Mouse (Mus musculus) midbrain, embryonic 11.5 days (tissue): Measurements from ENCODE around the gene Ptprf. TPM values are rescaled to one million over a fixed set of nuclear protein-coding genes. Genes with fewer than 3 reads are reported as not detected.

Experiments
- ATAC-seq: fragments of 200-750 bp; cut with Nextera tagmentation; 2 replicates; pipeline ENCODE4 v1.8.0; 2017; ENCODE audit warnings: moderate TSS enrichment, moderate library complexity; ENCODE audit not compliant: low FRiP score
- DNase-seq: peaks from one replicate; pipeline ENCODE4 v3.0.0; 2015; ENCODE audit warnings: low spot score; ENCODE audit errors: missing footprints
- H3K27ac ChIP-seq: fragments of 300-500 bp; sonication (generic); 2 replicates; pipeline ENCODE4 v1.5.1; 2014; ENCODE audit warnings: low read depth, low read length
- H3K27me3 ChIP-seq: fragments of 300-500 bp; sonication (generic); 2 replicates; pipeline ENCODE4 v1.6.1; 2014; ENCODE audit warnings: mild to moderate bottlenecking, low read length, moderate library complexity, mixed read lengths; ENCODE audit not compliant: control insufficient read depth, insufficient read depth
- H3K36me3 ChIP-seq: fragments of 300-500 bp; sonication (generic); 2 replicates; pipeline ENCODE4 v1.6.1; 2014; ENCODE audit warnings: mild to moderate bottlenecking, low read length, moderate library complexity, mixed read lengths; ENCODE audit not compliant: control insufficient read depth, insufficient read depth
- H3K4me1 ChIP-seq: fragments of 300-500 bp; sonication (generic); 2 replicates; pipeline ENCODE4 v1.6.1; 2014; ENCODE audit warnings: low read length; ENCODE audit not compliant: control insufficient read depth, insufficient read depth
- H3K4me2 ChIP-seq: fragments of 300-500 bp; sonication (generic); 2 replicates; pipeline ENCODE4 v1.6.1; 2014; ENCODE audit warnings: mild to moderate bottlenecking, moderate library complexity
- H3K4me3 ChIP-seq: fragments of 300-500 bp; sonication (generic); 2 replicates; pipeline ENCODE4 v1.5.1; 2014; ENCODE audit warnings: low read depth, low read length
- H3K9ac ChIP-seq: fragments of 300-500 bp; sonication (generic); 2 replicates; pipeline ENCODE4 v1.6.1; 2014; ENCODE audit warnings: low read length
- H3K9me3 ChIP-seq: fragments of 300-500 bp; sonication (generic); 2 replicates; pipeline ENCODE4 v1.6.1; 2016; ENCODE audit warnings: low read length; ENCODE audit not compliant: control insufficient read depth
- WGBS: fragments of 180-500 bp; shearing (Covaris S2); extraction: QIAGEN DNeasy Blood & Tissue Kit; methylation state at CpG from one replicate; pipeline ENCODE4 v1.1.7; 2014; 5-methylcytosine and 5-hydroxymethylcytosine counted together
- polyA plus RNA-seq: library from polyadenylated mRNA; unstranded; fragments of >200 nt; fragmentation: Nextera tagmentation; extraction: Ambion mirVana; gene quantifications from 2 replicates; pipeline ENCODE4 v1.2.1, GENCODE M21; 2014

The Ptprf gene
- polyA plus RNA-seq, 1 experiment from 2014 or later = 63.5 TPM

GRCm38 (mm10) chr4:118257416-118257815 is 33.8 kb downstream of the Ptprf start:
- no peak overlapping the region for H3K27ac ChIP-seq
- H3K9me3 ChIP-seq = no peaks in the 10 kb centered on the region
- DNase-seq (no peak), ATAC-seq (no peak)
- H3K4me3 ChIP-seq = no peak overlapping the region
- no peak overlapping the region for H3K9ac ChIP-seq
- no peak overlapping the region for H3K4me2 ChIP-seq
- 86% methylated on average over 10 of the region's 10 CpGs for WGBS
- no peaks in the 10 kb centered on the region for H3K27me3 ChIP-seq
- peaks cover 23% of the 10 kb centered on the region for H3K4me1 ChIP-seq
- peaks cover 18% of the 10 kb centered on the region for H3K36me3 ChIP-seq

- H3K27me3 ChIP-seq = no peaks in the 10 kb centered on the region
- H3K4me1 ChIP-seq = peaks cover 11% of the 10 kb centered on the region
- H3K36me3 ChIP-seq = peaks cover 20% of the 10 kb centered on the region
- ATAC-seq (no peak), DNase-seq (no peak)
- 87% methylated on average over 12 of the region's 12 CpGs for WGBS
- H3K27ac ChIP-seq = no peak overlapping the region
- H3K9ac ChIP-seq = no peak overlapping the region
- H3K4me3 ChIP-seq = no peak overlapping the region
- no peaks in the 10 kb centered on the region for H3K9me3 ChIP-seq
- H3K4me2 ChIP-seq = no peak overlapping the region
These were observed 35.0 kb downstream of the Ptprf start for GRCm38 (mm10) chr4:118256217-118256616.

- H3K4me2 ChIP-seq = no peak overlapping the region
- no peak overlapping the region for H3K9ac ChIP-seq
- H3K4me1 ChIP-seq = no peaks in the 10 kb centered on the region
- ATAC-seq (no peak), DNase-seq (no peak)
- H3K27me3 ChIP-seq = no peaks in the 10 kb centered on the region
- H3K27ac ChIP-seq = no peak overlapping the region
- no peaks in the 10 kb centered on the region for H3K9me3 ChIP-seq
- H3K36me3 ChIP-seq = peaks cover 23% of the 10 kb centered on the region
- no peak overlapping the region for H3K4me3 ChIP-seq
- WGBS = 88% methylated on average over 5 of the region's 5 CpGs
These were observed 36.3 kb downstream of the Ptprf start for GRCm38 (mm10) chr4:118254953-118255352.

- H3K4me2 ChIP-seq = no peak overlapping the region
- H3K27me3 ChIP-seq = no peaks in the 10 kb centered on the region
- H3K4me3 ChIP-seq = no peak overlapping the region
- no peak for DNase-seq
- no peaks in the 10 kb centered on the region for H3K9me3 ChIP-seq
- no peaks in the 10 kb centered on the region for H3K4me1 ChIP-seq
- ATAC-seq = no peak
- no peak overlapping the region for H3K9ac ChIP-seq
- H3K27ac ChIP-seq = no peak overlapping the region
- H3K36me3 ChIP-seq = peaks cover 19% of the 10 kb centered on the region
- WGBS = 80% methylated on average over 3 of the region's 3 CpGs
These were observed 43.9 kb downstream of the Ptprf start for GRCm38 (mm10) chr4:118247323-118247722.

GRCm38 (mm10) chr4:118245847-118246246 is 45.4 kb downstream of the Ptprf start:
- Histone ChIP-seq H3K36me3 (peaks cover 14% of the 10 kb centered on the region), H3K27me3 (no peaks in the 10 kb centered on the region), H3K4me3 (no peak overlapping the region), H3K4me2 (no peak overlapping the region), H3K9me3 (no peaks in the 10 kb centered on the region), H3K4me1 (no peaks in the 10 kb centered on the region), H3K9ac (no peak overlapping the region), H3K27ac (no peak overlapping the region)
- DNase-seq = no peak
- no peak for ATAC-seq
- WGBS = 94% methylated on average over 14 of the region's 14 CpGs

- H3K4me1 ChIP-seq = no peaks in the 10 kb centered on the region
- no peaks in the 10 kb centered on the region for H3K9me3 ChIP-seq
- ATAC-seq = peak; percentile 38; the same call in 1 of the 2 replicates
- no peak overlapping the region for H3K9ac ChIP-seq
- H3K36me3 ChIP-seq = peaks cover 14% of the 10 kb centered on the region
- no peak for DNase-seq
- no peak overlapping the region for H3K27ac ChIP-seq
- no peak overlapping the region for H3K4me2 ChIP-seq
- no peak overlapping the region for H3K4me3 ChIP-seq
- 79% methylated on average over 7 of the region's 7 CpGs for WGBS
- no peaks in the 10 kb centered on the region for H3K27me3 ChIP-seq
These were observed 47.4 kb downstream of the Ptprf start for GRCm38 (mm10) chr4:118243791-118244190.

GRCm38 (mm10) chr4:118243298-118243697 is 47.9 kb downstream of the Ptprf start:
- no peaks in the 10 kb centered on the region for H3K27me3 ChIP-seq
- DNase-seq = no peak
- no peak overlapping the region for H3K27ac ChIP-seq
- H3K9ac ChIP-seq = no peak overlapping the region
- ATAC-seq = no peak
- WGBS = 94% methylated on average over 11 of the region's 11 CpGs
- H3K4me2 ChIP-seq = no peak overlapping the region
- H3K4me1 ChIP-seq = no peaks in the 10 kb centered on the region
- no peaks in the 10 kb centered on the region for H3K9me3 ChIP-seq
- no peak overlapping the region for H3K4me3 ChIP-seq
- H3K36me3 ChIP-seq = peaks cover 13% of the 10 kb centered on the region

GRCm38 (mm10) chr4:118239960-118240689 is 51.1 kb downstream of the Ptprf start:
- Histone ChIP-seq H3K4me1 (no peaks in the 10 kb centered on the region), H3K4me2 (no peak overlapping the region), H3K27me3 (no peaks in the 10 kb centered on the region), H3K27ac (no peak overlapping the region), H3K36me3 (peaks cover 18% of the 10 kb centered on the region), H3K4me3 (no peak overlapping the region), H3K9me3 (no peaks in the 10 kb centered on the region), H3K9ac (no peak overlapping the region)
- ATAC-seq (no peak), DNase-seq (no peak)
- 93% methylated on average over 16 of the region's 16 CpGs for WGBS

- H3K4me1 ChIP-seq = no peaks in the 10 kb centered on the region
- no peaks in the 10 kb centered on the region for H3K9me3 ChIP-seq
- DNase-seq = no peak
- H3K4me2 ChIP-seq = no peak overlapping the region
- H3K27me3 ChIP-seq = no peaks in the 10 kb centered on the region
- peaks cover 27% of the 10 kb centered on the region for H3K36me3 ChIP-seq
- 95% methylated on average over 6 of the region's 6 CpGs for WGBS
- H3K4me3 ChIP-seq = no peak overlapping the region
- H3K9ac ChIP-seq = no peak overlapping the region
- no peak for ATAC-seq
- H3K27ac ChIP-seq = no peak overlapping the region
These were observed 52.5 kb downstream of the Ptprf start for GRCm38 (mm10) chr4:118238666-118239065.
